Mouse (Mus musculus): Measurements from ENCODE around the gene Gm10283. TPM values are rescaled to one million over a fixed set of nuclear protein-coding genes. Genes with fewer than 3 reads are reported as not detected.

Gene Gm10283
- polyA plus RNA-seq, 1 experiment = not detected

- Histone ChIP-seq H3K9ac (ENCODE audit: low read depth, poor library complexity, severe bottlenecking) (no peak overlapping the region), H3K4me3 (ENCODE audit: low read depth, low read length) (no peak overlapping the region), H3K27me3 (ENCODE audit: control insufficient read depth, insufficient read depth, low read length, poor library complexity, severe bottlenecking) (no peaks in the 10 kb centered on the region), H3K9me3 (replicated peaks; ENCODE audit: control insufficient read depth, insufficient read depth, low read length, poor library complexity, severe bottlenecking) (no peaks in the 10 kb centered on the region; the same call in 1 of the 2 replicates), H3K27ac (ENCODE audit: insufficient read depth, low read length) (no peak overlapping the region), H3K4me1 (ENCODE audit: control insufficient read depth, insufficient read depth, low read length) (no peaks in the 10 kb centered on the region), H3K36me3 (ENCODE audit: control insufficient read depth, insufficient read depth, low read length, poor library complexity, severe bottlenecking) (no peaks in the 10 kb centered on the region)
- TF ChIP-seq POLR2A (IDR thresholded peaks at IDR 0.05; ENCODE audit: insufficient read depth, low read length) = no peak
- TF ChIP-seq EP300 (IDR thresholded peaks at IDR 0.05; ENCODE audit: insufficient read depth, low read depth, low read length) = no peak
- no peak for TF ChIP-seq CTCF (IDR thresholded peaks at IDR 0.05; ENCODE audit: low read depth, low read length)
Observed at GRCm38 (mm10) chr8:60386589-60386988, 116.4 kb downstream of the Gm10283 start.

Other genes starting within 250 kb of the Gm10283 start
- 0.37 and 1.5 TPM in 2 replicates for gene Aadat, start 2.7 kb upstream of the Gm10283 start, polyA plus RNA-seq (2011; ENCODE audit: insufficient read depth, insufficient read length, low read depth, missing spikeins)
- 11.5 and 12.6 TPM in 2 replicates for gene Mfap3l, start 129.6 kb upstream of the Gm10283 start, polyA plus RNA-seq (2011; ENCODE audit: insufficient read depth, insufficient read length, low read depth, missing spikeins)

Measured in ES-Bruce4 (cell line).